Mouse (Mus musculus) brown adipose tissue, adult 24 weeks (tissue): ENCODE results near the gene Kansl1. TPM values are rescaled to one million over a fixed set of nuclear protein-coding genes. Genes with fewer than 3 reads are reported as not detected.

Experiments used
- H3K27ac ChIP-seq: fragments of 200-500 bp; replicated peaks from 2 replicates; pipeline ENCODE4 v1.5.1; 2012; ENCODE audit warnings: low read depth, mild to moderate bottlenecking, low read length
- H3K4me1 ChIP-seq: fragments of 200-500 bp; 2 replicates; pipeline ENCODE4 v1.6.1; 2012; ENCODE audit warnings: low read length, mixed read lengths; ENCODE audit not compliant: control insufficient read depth, insufficient read depth, insufficient read length
- H3K4me3 ChIP-seq: fragments of 200-500 bp; 2 replicates; pipeline ENCODE4 v1.5.1; 2012; ENCODE audit warnings: low read depth, mild to moderate bottlenecking, low read length, moderate library complexity; ENCODE audit not compliant: insufficient read depth
- polyA plus RNA-seq: library from polyadenylated mRNA; stranded (reverse); fragments of >200 nt; gene quantifications from 2 replicates; pipeline ENCODE4 v1.2.4, GENCODE M21; 2012; ENCODE audit not compliant: missing spikeins, insufficient read depth, insufficient read length

Gene Kansl1
- polyA plus RNA-seq, 1 experiment, result 14.7 TPM

- Histone ChIP-seq H3K4me1 (no peaks in the 10 kb centered on the region; the same call in 1 of the 2 replicates), H3K4me3 (no peak overlapping the region)
These were observed 61.3 kb downstream of the Kansl1 start for GRCm38 (mm10) chr11:104407391-104407790.

DNA sequence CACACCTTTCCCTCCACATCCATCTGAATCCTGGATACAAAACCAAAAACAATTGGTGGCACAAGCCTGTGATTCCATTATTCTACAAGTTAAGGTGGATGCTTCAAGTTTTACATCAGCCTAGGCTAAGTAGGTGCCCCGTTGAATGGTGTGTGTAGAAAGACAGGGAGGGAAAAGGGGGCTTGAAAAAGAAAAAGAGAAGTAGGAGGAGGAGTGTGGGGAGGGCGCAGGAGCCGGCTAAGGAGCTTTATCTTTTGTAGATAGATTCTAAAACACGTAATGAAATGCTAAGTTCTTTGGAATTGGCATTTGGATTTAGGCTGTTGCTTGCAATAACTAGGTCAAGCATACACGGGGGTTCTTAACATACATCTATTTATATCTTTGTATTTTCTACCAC, 67.7 kb downstream of the Kansl1 start:
- no peak overlapping the region for H3K4me3 ChIP-seq
- H3K27ac ChIP-seq, result no peak overlapping the region
- peaks cover 7% of the 10 kb centered on the region for H3K4me1 ChIP-seq

More at GRCm38 (mm10) chr11:104407391-104407790, 61.3 kb downstream of the Kansl1 start:
- H3K27ac ChIP-seq, result no peak overlapping the region

GRCm38 (mm10) chr11:104399459-104400216, 69.0 kb downstream of the Kansl1 start:
- Histone ChIP-seq H3K27ac (peak overlapping the region; percentile 42), H3K4me3 (no peak overlapping the region), H3K4me1 (peaks cover 7% of the 10 kb centered on the region)

DNA sequence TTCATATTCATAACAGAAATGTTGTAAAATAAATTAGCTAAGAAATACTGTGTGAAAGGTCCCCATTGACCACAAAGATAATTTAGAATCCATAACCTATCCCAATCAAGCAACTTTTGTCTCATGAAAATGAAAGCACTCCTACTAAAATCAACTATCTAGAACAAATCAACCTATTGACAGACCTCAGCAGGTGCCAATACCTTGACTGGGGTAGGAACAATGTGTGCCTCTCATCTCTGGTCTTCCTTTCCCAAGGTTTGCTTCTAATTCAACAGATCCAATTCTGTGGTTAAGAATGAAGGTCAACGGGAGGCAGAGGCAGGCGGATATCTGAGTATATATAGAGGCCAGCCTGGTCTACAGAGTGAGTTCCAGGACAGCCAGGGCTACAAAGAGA, 73.0 kb downstream of the Kansl1 start:
- Histone ChIP-seq H3K27ac (no peak overlapping the region), H3K4me3 (no peak overlapping the region), H3K4me1 (peaks cover 15% of the 10 kb centered on the region)

GRCm38 (mm10) chr11:104393196-104393595, 75.5 kb downstream of the Kansl1 start:
- Histone ChIP-seq H3K27ac (no peak overlapping the region), H3K4me3 (no peak overlapping the region), H3K4me1 (peaks cover 7% of the 10 kb centered on the region)

DNA sequence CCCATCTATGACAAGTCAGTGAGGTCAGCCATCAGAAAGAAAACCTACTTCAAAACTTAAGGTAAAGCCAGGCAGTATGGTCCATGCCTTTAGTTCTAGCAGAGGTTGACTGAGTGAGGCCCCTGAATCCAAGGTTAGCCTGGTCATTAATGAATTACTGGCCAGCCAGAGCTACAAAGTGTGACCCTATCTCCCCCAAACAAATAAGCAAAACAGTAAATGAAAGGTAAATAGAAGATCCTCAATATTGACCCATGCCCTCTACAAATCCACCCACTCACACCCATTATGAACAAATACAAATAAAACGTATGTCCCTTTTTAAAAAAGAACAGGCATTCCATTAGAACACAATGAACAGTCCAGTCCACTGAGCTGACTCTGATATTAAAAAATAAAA, 76.5 kb downstream of the Kansl1 start:
- H3K4me1 ChIP-seq, result peaks cover 7% of the 10 kb centered on the region
- no peak overlapping the region for H3K27ac ChIP-seq
- no peak overlapping the region for H3K4me3 ChIP-seq

DNA sequence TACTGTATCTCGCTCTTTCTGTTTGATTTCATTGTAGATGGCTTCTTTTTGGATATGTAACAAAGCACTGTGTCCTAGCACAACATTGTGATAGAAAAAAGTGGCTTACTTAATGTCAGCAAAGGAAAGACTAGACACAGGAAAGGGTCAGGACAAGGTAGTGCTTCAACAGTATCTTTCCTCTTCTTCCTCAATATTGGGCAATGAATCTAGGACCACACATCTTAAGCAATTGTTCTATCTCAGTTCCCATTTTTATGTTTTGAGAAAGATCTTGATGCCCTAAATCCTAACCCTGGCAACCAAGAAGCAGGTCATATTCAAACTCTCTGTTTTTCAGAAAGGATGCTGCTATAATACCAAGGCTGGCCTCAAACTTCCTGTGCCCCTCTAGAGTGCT, 81.4 kb downstream of the Kansl1 start:
- Histone ChIP-seq H3K4me3 (no peak overlapping the region), H3K27ac (no peak overlapping the region), H3K4me1 (no peaks in the 10 kb centered on the region; the same call in 1 of the 2 replicates)

- Histone ChIP-seq H3K4me1 (no peaks in the 10 kb centered on the region; the same call in 1 of the 2 replicates), H3K4me3 (no peak overlapping the region), H3K27ac (no peak overlapping the region)
These were observed 82.1 kb downstream of the Kansl1 start for GRCm38 (mm10) chr11:104386595-104386994.

- Histone ChIP-seq H3K27ac (no peak overlapping the region; the same call in 1 of the 2 replicates), H3K4me3 (no peak overlapping the region), H3K4me1 (no peaks in the 10 kb centered on the region)
These were observed 85.4 kb downstream of the Kansl1 start for GRCm38 (mm10) chr11:104383167-104383810.

GRCm38 (mm10) chr11:104381887-104382286, 86.8 kb downstream of the Kansl1 start:
- Histone ChIP-seq H3K27ac (no peak overlapping the region), H3K4me1 (no peaks in the 10 kb centered on the region), H3K4me3 (no peak overlapping the region)

GRCm38 (mm10) chr11:104379635-104380034, 89.0 kb downstream of the Kansl1 start:
- H3K4me1 ChIP-seq, result no peaks in the 10 kb centered on the region
- H3K27ac ChIP-seq, result no peak overlapping the region
- no peak overlapping the region for H3K4me3 ChIP-seq

- Histone ChIP-seq H3K27ac (no peak overlapping the region), H3K4me3 (no peak overlapping the region), H3K4me1 (no peaks in the 10 kb centered on the region)
These were observed 92.4 kb downstream of the Kansl1 start for GRCm38 (mm10) chr11:104376291-104376690.

DNA sequence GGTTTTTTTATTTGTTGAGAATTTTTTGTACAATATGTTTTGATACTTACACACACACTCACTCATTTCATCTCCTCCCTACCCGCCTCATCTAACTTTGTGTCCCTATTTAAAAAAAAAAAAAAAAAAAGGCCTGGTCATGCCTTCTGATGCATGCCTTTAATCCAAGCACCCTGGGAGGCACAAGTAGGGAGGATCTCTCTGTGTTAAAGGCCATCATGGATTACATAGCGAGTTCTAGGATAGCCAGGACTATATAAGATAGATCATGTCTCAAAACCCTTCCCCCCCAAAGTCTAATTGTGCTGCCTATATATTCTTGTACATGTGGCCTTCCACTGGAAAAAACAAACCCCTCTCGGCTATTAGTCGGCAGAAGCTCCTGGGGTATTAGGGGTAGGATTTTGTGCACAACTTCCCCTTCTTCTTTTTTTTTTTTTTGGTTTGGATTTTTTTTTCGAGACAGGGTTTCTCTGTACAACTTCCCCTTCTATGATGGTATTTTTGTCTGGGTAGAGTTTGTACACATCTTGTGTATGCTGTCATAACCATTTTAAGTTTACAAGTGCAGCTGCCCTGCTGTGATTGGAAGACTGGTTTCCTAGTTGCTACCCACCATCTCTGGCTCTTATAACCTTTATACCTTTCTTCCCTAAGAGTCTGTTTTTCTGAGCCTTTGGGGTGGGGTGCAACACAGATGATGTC, 101.0 kb downstream of the Kansl1 start:
- no peaks in the 10 kb centered on the region; the same call in 1 of the 2 replicates for H3K4me1 ChIP-seq
- no peak overlapping the region for H3K4me3 ChIP-seq
- H3K27ac ChIP-seq, result no peak overlapping the region

DNA sequence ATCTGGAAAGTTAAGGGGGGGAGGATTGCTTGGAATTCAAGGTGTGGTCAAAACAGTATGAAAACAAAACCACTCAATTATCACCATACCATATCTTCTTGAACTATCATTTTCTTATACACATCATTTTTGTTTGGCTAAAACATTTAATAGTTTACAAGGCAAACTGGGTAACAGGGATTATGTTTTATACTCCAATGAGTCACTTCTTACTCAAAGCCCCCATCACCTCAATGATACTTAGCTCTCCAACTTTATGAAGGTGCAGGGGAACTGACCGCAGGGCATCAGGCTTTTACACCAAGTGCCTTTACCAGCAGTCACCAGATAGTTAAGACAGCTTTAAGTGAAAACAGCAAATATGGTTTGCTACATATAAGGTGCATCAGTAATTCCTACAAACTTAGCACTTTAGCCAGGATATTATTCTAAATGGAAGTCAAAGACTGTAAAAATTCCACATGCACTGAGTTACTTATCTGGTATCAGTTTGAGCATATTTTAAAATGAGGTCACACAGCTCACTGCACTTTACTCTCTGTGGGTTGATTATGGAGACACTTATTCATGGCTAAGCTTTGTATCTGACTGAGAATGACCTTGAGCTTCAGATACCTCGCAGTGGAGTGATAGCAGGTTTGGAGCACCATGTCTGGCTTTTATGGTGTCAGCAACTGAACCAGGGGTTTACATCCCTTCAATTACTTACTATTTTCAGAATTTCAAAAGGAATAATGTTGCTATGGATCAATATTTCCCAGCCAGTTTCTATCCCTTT, 104.6 kb downstream of the Kansl1 start:
- Histone ChIP-seq H3K4me1 (peaks cover 3% of the 10 kb centered on the region), H3K27ac (no peak overlapping the region), H3K4me3 (no peak overlapping the region)

GRCm38 (mm10) chr11:104362704-104363103, 106.0 kb downstream of the Kansl1 start:
- Histone ChIP-seq H3K4me3 (no peak overlapping the region), H3K4me1 (peaks cover 3% of the 10 kb centered on the region), H3K27ac (no peak overlapping the region)
